Mouse (Mus musculus): ENCODE measurements around the gene Gsk3a.

DNA sequence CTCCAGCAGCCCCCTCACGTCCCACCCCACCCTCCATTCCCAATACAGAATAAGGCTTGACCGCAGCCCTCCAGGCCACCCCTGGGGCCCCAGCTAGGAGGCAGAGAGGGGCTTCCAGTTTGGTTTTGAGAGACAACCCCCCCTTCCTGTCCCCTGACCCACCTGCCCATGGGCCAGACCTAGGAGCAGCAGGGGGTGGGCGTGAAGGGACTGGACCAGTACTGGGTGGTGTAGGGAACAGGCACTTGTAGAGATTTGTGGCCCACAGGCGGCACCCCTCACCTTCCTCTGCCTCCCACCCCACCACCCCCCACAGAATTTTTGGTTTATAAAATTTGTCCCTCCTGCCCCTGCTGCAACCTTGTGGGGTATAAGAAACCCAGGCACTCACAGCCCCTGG is 5.7 kb upstream of the Gsk3a start:
- TF ChIP-seq POLR2A (IDR thresholded peaks at IDR 0.05; ENCODE audit: borderline replicate concordance, low read depth, low read length) (no peak), CTCF (IDR thresholded peaks at IDR 0.05; ENCODE audit: low read depth, low read length) (no peak)
